Mouse (Mus musculus) ES-E14 (cell line): ENCODE results near the gene Hydin. TPM values are rescaled to one million over a fixed set of nuclear protein-coding genes. Genes with fewer than 3 reads are reported as not detected.

Experiments
- DNase-seq: peaks from one replicate; pipeline ENCODE4 v3.0.0-alpha.2; 2013; ENCODE audit warnings: low read depth, low spot score
- H3K27ac ChIP-seq: 2 replicates; pipeline ENCODE4 v1.5.1; 2012; ENCODE audit warnings: low read depth, mild to moderate bottlenecking, low read length, moderate library complexity, mixed read lengths; ENCODE audit not compliant: poor library complexity, insufficient read depth, severe bottlenecking
- H3K36me3 ChIP-seq: 2 replicates; pipeline ENCODE4 v1.6.1; 2012; ENCODE audit warnings: mild to moderate bottlenecking, low read length, moderate library complexity, mixed read lengths; ENCODE audit not compliant: control insufficient read depth, poor library complexity, insufficient read depth, severe bottlenecking
- H3K4me1 ChIP-seq, 2 experiments: fragments of 150-350 bp in 1 of 2; sonication (generic) in 1 of 2; 2 replicates each; pipeline ENCODE4 v1.6.1; 2012; ENCODE audit warnings: low read length in 2 of 2, mild to moderate bottlenecking in 1 of 2, mixed read lengths in 1 of 2; ENCODE audit not compliant: control insufficient read depth in 2 of 2, insufficient read depth in 2 of 2, poor library complexity in 1 of 2
- H3K4me3 ChIP-seq, 2 experiments: fragments of 150-350 bp in 1 of 2; sonication (generic) in 1 of 2; 2 replicates each; pipeline ENCODE4 v1.5.1; 2012; ENCODE audit warnings: low read length in 2 of 2, low read depth in 1 of 2, mild to moderate bottlenecking in 1 of 2, mixed read lengths in 1 of 2; ENCODE audit not compliant: insufficient read depth in 1 of 2, poor library complexity in 1 of 2, severe bottlenecking in 1 of 2
- H3K9ac ChIP-seq: 2 replicates; pipeline ENCODE4 v1.6.1; 2012; ENCODE audit warnings: low read depth, mild to moderate bottlenecking, low read length, mixed read lengths; ENCODE audit not compliant: poor library complexity, insufficient read depth, severe bottlenecking
- H3K9me3 ChIP-seq: fragments of 150-350 bp; sonication (generic); 2 replicates; pipeline ENCODE4 v1.6.1; 2012; ENCODE audit warnings: low read depth, mild to moderate bottlenecking, low read length; ENCODE audit not compliant: control insufficient read depth, insufficient read depth
- CHD2 ChIP-seq: IDR thresholded peaks from 2 replicates; pipeline ENCODE4 v1.6.1; 2014; ENCODE audit warnings: mild to moderate bottlenecking, low read depth, low read length, inconsistent platforms
- HCFC1 ChIP-seq: IDR thresholded peaks from 2 replicates; pipeline ENCODE4 v1.6.1; 2012; ENCODE audit warnings: low read length, inconsistent platforms, borderline replicate concordance; ENCODE audit not compliant: insufficient read depth
- MAFK ChIP-seq: IDR thresholded peaks from 2 replicates; pipeline ENCODE4 v1.6.1; 2014; ENCODE audit warnings: mild to moderate bottlenecking, low read depth, low read length, inconsistent platforms; ENCODE audit not compliant: insufficient read depth
- ZC3H11A ChIP-seq: IDR thresholded peaks from 2 replicates; pipeline ENCODE4 v1.6.1; 2012; ENCODE audit warnings: low read depth, mild to moderate bottlenecking, inconsistent platforms, low read length, borderline replicate concordance
- ZNF384 ChIP-seq: IDR thresholded peaks from 2 replicates; pipeline ENCODE4 v1.6.1; 2012; ENCODE audit warnings: low read depth, low read length, inconsistent platforms
- in situ Hi-C, 2 experiments: fragments of 600-800 bp; cut with MboI; formaldehyde crosslinking; loops; one replicate each; pipeline ENCODE4 v1.15.1; 2025; ENCODE audit warnings: low sequenced_read_pairs in 2 of 2, inconsistent platforms in 1 of 2; ENCODE audit not compliant: unreplicated experiment in 2 of 2
- total RNA-seq: library from RNA; depleted of rRNA; stranded (reverse); fragments of 300-350 nt; gene quantifications from 2 replicates; pipeline ENCODE4 v1.2.3, GENCODE M21; 2012

Gene Hydin
- total RNA-seq, 1 experiment = 1.0 TPM

- Histone ChIP-seq H3K9me3 (no peaks in the 10 kb centered on the region), H3K27ac (no peak overlapping the region), H3K9ac (no peak overlapping the region), H3K4me1 (peaks cover 0 to 2% of the 10 kb centered on the region in 2 experiments; a peak in 1 of 4 replicates), H3K36me3 (no peaks in the 10 kb centered on the region), H3K4me3 (no peak overlapping the region)
- no peak for DNase-seq
- no peak for TF ChIP-seq ZC3H11A
- TF ChIP-seq HCFC1 = no peak
- no peak for TF ChIP-seq CHD2
- no peak for TF ChIP-seq MAFK
- no peak for TF ChIP-seq ZNF384
- in situ Hi-C loops = no loop called here
Observed at GRCm38 (mm10) chr8:110275465-110276258, 8.9 kb downstream of the Hydin start.

GRCm38 (mm10) chr8:110276259-110276560, 9.4 kb downstream of the Hydin start:
- H3K27ac ChIP-seq = no peak overlapping the region
- H3K9me3 ChIP-seq = no peaks in the 10 kb centered on the region
- no peak for DNase-seq
- in situ Hi-C loops = no loop called here
- H3K36me3 ChIP-seq = no peaks in the 10 kb centered on the region
- TF ChIP-seq HCFC1 (no peak), CHD2 (no peak), MAFK (no peak), ZNF384 (no peak), ZC3H11A (no peak)
- peaks cover 0 to 2% of the 10 kb centered on the region in 2 experiments; a peak in 1 of 4 replicates for H3K4me1 ChIP-seq
- H3K9ac ChIP-seq = no peak overlapping the region
- no peak overlapping the region for H3K4me3 ChIP-seq

- TF ChIP-seq ZC3H11A = no peak
- TF ChIP-seq HCFC1 = no peak
- TF ChIP-seq ZNF384 = no peak
- TF ChIP-seq CHD2 = no peak
- TF ChIP-seq MAFK = no peak
- H3K9me3 ChIP-seq = no peaks in the 10 kb centered on the region
- H3K9ac ChIP-seq = no peak overlapping the region
- 0 out of 4 replicates have a peak, but pooled peaks cover 0 to 3% of the 10 kb centered on the region in 2 experiments for H3K4me1 ChIP-seq
- in situ Hi-C loops = no loop called here
- DNase-seq = no peak
- H3K27ac ChIP-seq = no peak overlapping the region
- no peaks in the 10 kb centered on the region for H3K36me3 ChIP-seq
- no peak overlapping the region for H3K4me3 ChIP-seq
Observed at GRCm38 (mm10) chr8:110312715-110313114, 45.9 kb downstream of the Hydin start.

- no peak overlapping the region for H3K27ac ChIP-seq
- H3K4me3 ChIP-seq = no peak overlapping the region
- in situ Hi-C loops = no loop called here
- DNase-seq = no peak
- H3K36me3 ChIP-seq = no peaks in the 10 kb centered on the region
- no peak for TF ChIP-seq ZNF384
- no peak for TF ChIP-seq HCFC1
- no peak for TF ChIP-seq CHD2
- TF ChIP-seq ZC3H11A = no peak
- no peak for TF ChIP-seq MAFK
- no peak overlapping the region for H3K9ac ChIP-seq
- H3K9me3 ChIP-seq = no peaks in the 10 kb centered on the region
- H3K4me1 ChIP-seq = 0 out of 4 replicates have a peak, but pooled peaks cover 0 to 3% of the 10 kb centered on the region in 2 experiments
Observed at GRCm38 (mm10) chr8:110315826-110316225, 49.0 kb downstream of the Hydin start.
